Mouse (Mus musculus) CH12.LX (cell line): ENCODE results near the gene Specc1l. TPM values are rescaled to one million over a fixed set of nuclear protein-coding genes. Genes with fewer than 3 reads are reported as not detected.

Source experiments
- DNase-seq: peaks from one replicate; pipeline ENCODE4 v3.0.0-alpha.2; 2013; ENCODE audit errors: extremely low read depth
- H3K27ac ChIP-seq: 2 replicates; pipeline ENCODE4 v1.5.1; 2012; ENCODE audit warnings: low read depth, mild to moderate bottlenecking, control low read depth, moderate library complexity; ENCODE audit not compliant: insufficient read depth
- H3K27me3 ChIP-seq: replicated peaks from 2 replicates; pipeline ENCODE3; 2012; ENCODE audit warnings: inconsistent platforms
- H3K36me3 ChIP-seq, 2 experiments: replicated peaks in 1 of 2; 2 replicates each; pipeline versions ENCODE3 to v1.6.1; 2012; ENCODE audit warnings: inconsistent platforms in 1 of 2, low read length in 1 of 2, mild to moderate bottlenecking in 1 of 2, mixed read lengths in 1 of 2, moderate library complexity in 1 of 2; ENCODE audit not compliant: control insufficient read depth in 1 of 2, insufficient read depth in 1 of 2
- H3K4me1 ChIP-seq, 2 experiments: 2 replicates each; pipeline ENCODE4 v1.6.1; 2012; ENCODE audit warnings: inconsistent platforms in 1 of 2, moderate library complexity in 1 of 2; ENCODE audit not compliant: insufficient read depth in 2 of 2, control insufficient read depth in 1 of 2
- H3K4me2 ChIP-seq: 2 replicates; pipeline ENCODE4 v1.6.1; 2012; ENCODE audit warnings: low read depth, mild to moderate bottlenecking, control low read depth; ENCODE audit not compliant: poor library complexity, insufficient read depth, severe bottlenecking
- H3K4me3 ChIP-seq, 3 experiments: fragments of 150-350 bp in 1 of 3; sonication (generic) in 1 of 3; replicated peaks in 1 of 3; 2 replicates each; pipeline versions ENCODE3 to v1.5.1; 2011 to 2012; ENCODE audit warnings: low read depth in 2 of 3, low read length in 2 of 3, mild to moderate bottlenecking in 2 of 3, moderate library complexity in 2 of 3, control low read depth in 1 of 3, improper control_type of control experiment in 1 of 3, inconsistent platforms in 1 of 3, mixed read lengths in 1 of 3; ENCODE audit not compliant: poor library complexity in 1 of 3
- H3K79me2 ChIP-seq: replicated peaks from 2 replicates; pipeline ENCODE4 v1.6.1; 2012; ENCODE audit warnings: mild to moderate bottlenecking, moderate library complexity; ENCODE audit not compliant: control insufficient read depth, poor library complexity, insufficient read depth, severe bottlenecking; ENCODE audit errors: extremely low read depth
- H3K9ac ChIP-seq: 2 replicates; pipeline ENCODE4 v1.6.1; 2012; ENCODE audit warnings: low read depth, mild to moderate bottlenecking, control low read depth, moderate library complexity; ENCODE audit not compliant: insufficient read depth
- H3K9me3 ChIP-seq: replicated peaks from 2 replicates; pipeline ENCODE3; 2012; ENCODE audit warnings: low read length, inconsistent platforms, mixed read lengths
- CTCF ChIP-seq, 2 experiments: IDR thresholded peaks in 1 of 2; conservative IDR thresholded peaks in 1 of 2; 2 replicates each; pipeline ENCODE4 v1.5.1; 2011 to 2012; ENCODE audit warnings: low read depth in 2 of 2, low read length in 2 of 2, improper control_type of control experiment in 1 of 2, inconsistent platforms in 1 of 2, mild to moderate bottlenecking in 1 of 2, moderate library complexity in 1 of 2
- EP300 ChIP-seq: IDR thresholded peaks from 2 replicates; pipeline ENCODE4 v1.6.1; 2011; ENCODE audit warnings: low read length, improper control_type of control experiment
- HCFC1 ChIP-seq: IDR thresholded peaks from 2 replicates; pipeline ENCODE4 v1.6.1; 2012; ENCODE audit warnings: low read depth, mild to moderate bottlenecking, inconsistent platforms, low read length, improper control_type of control experiment
- JUN ChIP-seq: IDR thresholded peaks from 2 replicates; pipeline ENCODE4 v1.6.1; 2011; ENCODE audit warnings: low read depth, mild to moderate bottlenecking, low read length, improper control_type of control experiment, moderate library complexity; ENCODE audit not compliant: insufficient read depth
- KAT2A ChIP-seq: IDR thresholded peaks from 2 replicates; pipeline ENCODE4 v1.6.1; 2012; ENCODE audit warnings: low read length, improper control_type of control experiment, inconsistent platforms; ENCODE audit not compliant: insufficient replicate concordance
- MAZ ChIP-seq: IDR thresholded peaks from 2 replicates; pipeline ENCODE4 v1.6.1; 2012; ENCODE audit warnings: low read depth, mild to moderate bottlenecking, inconsistent platforms, low read length, improper control_type of control experiment, moderate library complexity
- POLR2A ChIP-seq: IDR thresholded peaks from 2 replicates; pipeline ENCODE4 v1.6.1; 2011; ENCODE audit warnings: low read depth, mild to moderate bottlenecking, improper control_type of control experiment, low read length
- POLR2AphosphoS2 ChIP-seq: IDR thresholded peaks from 2 replicates; pipeline ENCODE4 v1.6.1; 2011; ENCODE audit warnings: low read depth, low read length, improper control_type of control experiment
- RAD21 ChIP-seq: IDR thresholded peaks from 2 replicates; pipeline ENCODE4 v1.6.1; 2011; ENCODE audit warnings: low read depth, mild to moderate bottlenecking, low read length, improper control_type of control experiment, moderate library complexity
- RCOR1 ChIP-seq: conservative IDR thresholded peaks from 2 replicates; pipeline ENCODE4 v1.6.1; 2012; ENCODE audit warnings: low read depth, mild to moderate bottlenecking, inconsistent platforms, low read length, improper control_type of control experiment
- SIN3A ChIP-seq: IDR thresholded peaks from 2 replicates; pipeline ENCODE4 v1.6.1; 2012; ENCODE audit warnings: low read length, improper control_type of control experiment, inconsistent platforms
- TBP ChIP-seq: conservative IDR thresholded peaks from 2 replicates; pipeline ENCODE4 v1.6.1; 2011; ENCODE audit warnings: low read depth, low read length, improper control_type of control experiment
- USF2 ChIP-seq: conservative IDR thresholded peaks from 2 replicates; pipeline ENCODE4 v1.6.1; 2011; ENCODE audit warnings: low read depth, low read length, improper control_type of control experiment
- ZC3H11A ChIP-seq: IDR thresholded peaks from 2 replicates; pipeline ENCODE4 v1.6.1; 2012; ENCODE audit warnings: low read depth, mild to moderate bottlenecking, inconsistent platforms, low read length, improper control_type of control experiment
- ZMIZ1 ChIP-seq: IDR thresholded peaks from 2 replicates; pipeline ENCODE4 v1.6.1; 2012; ENCODE audit warnings: low read depth, mild to moderate bottlenecking, inconsistent platforms, low read length, improper control_type of control experiment
- ZNF384 ChIP-seq: IDR thresholded peaks from 2 replicates; pipeline ENCODE4 v1.6.1; 2012; ENCODE audit warnings: low read depth, low read length, improper control_type of control experiment, inconsistent platforms
- dilution Hi-C: fragments of 300-500 bp; cut with MboI; formaldehyde crosslinking; loops from 2 replicates; pipeline ENCODE4 v1.14.3; 2020; ENCODE audit warnings: low sequenced_read_pairs; ENCODE audit not compliant: extremely low pct_unique_long_range_greater_than_20kb, extremely low pct_ligation_motif_present
- in situ Hi-C: fragments of 300-500 bp; cut with MboI; formaldehyde crosslinking; loops from 3 replicates; pipeline ENCODE4 v1.14.3; 2019; ENCODE audit warnings: low sequenced_read_pairs, low pct_ligation_motif_present, low pct_unique_long_range_greater_than_20kb, mixed read lengths
- polyA plus RNA-seq: library from polyadenylated mRNA; unstranded; fragments of >175 nt; gene quantifications from 2 replicates; pipeline ENCODE4 v1.2.1, GENCODE M21; 2012; ENCODE audit warnings: low read depth; ENCODE audit not compliant: insufficient read length
- total RNA-seq, 2 experiments: library from RNA; depleted of rRNA; stranded (reverse); fragments of 300-350 nt in 1 of 2; fragments of >200 nt in 1 of 2; gene quantifications; 2 replicates each; pipeline ENCODE4 v1.2.3; 2012 to 2014

Specc1l gene
- total and polyA plus RNA-seq, 3 experiments: 18.6 to 25.1 (median 21.1) TPM

GRCm38 (mm10) chr10:75184826-75185225 is 27.0 kb upstream of the Specc1l start:
- H3K79me2 ChIP-seq: no peaks in the 10 kb centered on the region
- no peak for DNase-seq
- dilution Hi-C loops (no loop called here), in situ Hi-C loops (loop anchor here (5.0 kb wide), 2 partner anchors 67 to 252 kb away; no protein-coding TSS in a partner anchor)
- H3K4me1 ChIP-seq: peaks cover 18 to 27% of the 10 kb centered on the region in 2 experiments; a peak in 2 of 4 replicates
- peak overlapping the region; percentile 35; the same call in 1 of the 2 replicates for H3K27ac ChIP-seq
- no peak overlapping the region for H3K4me2 ChIP-seq
- H3K9me3 ChIP-seq: no peaks in the 10 kb centered on the region
- no peak overlapping the region for H3K4me3 ChIP-seq
- H3K27me3 ChIP-seq: no peaks in the 10 kb centered on the region
- peaks cover 26 to 56% of the 10 kb centered on the region in 2 experiments for H3K36me3 ChIP-seq
- peak; percentile 65 for TF ChIP-seq ZNF384
- no peak for TF ChIP-seq SIN3A
- H3K9ac ChIP-seq: no peak overlapping the region

GRCm38 (mm10) chr10:75186551-75186950 is 25.3 kb upstream of the Specc1l start:
- Histone ChIP-seq H3K9me3 (no peaks in the 10 kb centered on the region), H3K4me3 (no peak overlapping the region), H3K4me2 (no peak overlapping the region), H3K27ac (no peak overlapping the region), H3K27me3 (no peaks in the 10 kb centered on the region), H3K4me1 (peaks cover 15 to 27% of the 10 kb centered on the region in 2 experiments; a peak in 2 of 4 replicates), H3K36me3 (peaks cover 11 to 39% of the 10 kb centered on the region in 2 experiments), H3K9ac (no peak overlapping the region)
- in situ Hi-C loops (no loop called here), dilution Hi-C loops (no loop called here)
- DNase-seq: no peak
- TF ChIP-seq RCOR1 (no peak), MAZ (no peak), HCFC1 (no peak), POLR2AphosphoS2 (no peak), RAD21 (no peak), KAT2A (no peak), TBP (no peak), ZMIZ1 (no peak), CTCF (conservative IDR thresholded peaks at IDR 0.05 in 1 of 2, IDR thresholded peaks at IDR 0.05 in 1 of 2; ENCODE audit: low read depth in 2 of 2, low read length in 2 of 2) (no peak), JUN (no peak), USF2 (no peak), POLR2A (no peak), EP300 (no peak), ZC3H11A (no peak)
- TF ChIP-seq, all 38 proteins: peak for 0
- no peaks in the 10 kb centered on the region for H3K79me2 ChIP-seq
